Mouse (Mus musculus): Measurements from ENCODE around the gene Cep170.

The Cep170 gene

DNA sequence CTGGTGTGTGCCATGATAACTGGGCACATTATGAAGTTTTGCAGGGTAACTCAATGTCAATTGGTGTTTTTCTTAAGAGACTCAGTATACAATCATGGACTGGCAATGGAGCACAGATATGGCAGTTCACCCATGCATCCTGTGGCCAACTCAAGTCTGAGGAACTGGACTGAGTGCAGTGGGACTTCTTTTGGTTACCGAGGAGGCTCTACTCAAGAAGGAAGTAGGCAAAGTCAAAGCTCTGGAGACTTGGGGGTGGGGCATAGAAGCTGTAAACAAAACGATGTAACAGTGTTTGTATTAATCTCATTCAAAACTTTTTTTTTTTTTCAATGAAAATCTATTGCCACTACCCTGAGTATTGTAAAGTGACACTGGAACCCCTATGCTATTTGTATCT is 83.3 kb downstream of the Cep170 start:
- no peak for DNase-seq

DNA sequence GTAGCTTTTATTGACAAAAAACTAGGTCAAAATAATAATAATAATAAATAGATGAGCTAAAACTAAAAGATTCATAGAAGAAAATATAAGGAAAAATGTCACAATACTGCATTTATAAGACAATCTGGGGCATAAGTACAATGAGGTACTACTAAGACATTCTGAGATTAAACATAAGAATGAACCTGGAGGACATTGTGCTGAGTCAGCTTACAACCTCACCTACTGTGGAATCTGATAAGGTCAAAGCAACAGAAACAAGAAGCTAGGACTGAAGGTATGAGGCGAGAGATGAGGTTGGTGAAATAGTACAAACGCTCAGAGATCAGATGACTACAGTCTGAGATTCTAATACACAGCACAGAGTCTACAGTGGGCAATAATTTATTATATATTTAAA is 86.5 kb downstream of the Cep170 start:
- no peak for DNase-seq

DNA sequence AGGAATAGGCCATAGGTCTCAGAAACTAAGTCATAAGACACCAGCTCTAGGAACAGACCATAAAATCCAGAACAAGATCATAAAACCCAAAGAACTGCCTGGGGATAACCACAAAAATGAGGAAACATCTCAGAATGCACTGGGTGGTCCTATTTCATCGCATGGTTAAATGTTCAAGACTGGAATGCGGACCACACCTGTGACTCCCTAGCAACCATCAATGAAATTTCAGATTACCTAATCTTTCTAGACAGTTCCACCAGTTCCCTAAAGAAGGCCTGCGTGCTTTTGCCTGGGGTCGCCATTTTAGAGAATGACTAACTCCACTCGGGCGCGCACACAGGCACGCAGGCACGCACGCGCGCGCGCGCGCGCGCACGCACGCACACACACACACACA is 89.1 kb downstream of the Cep170 start:
- no peak for DNase-seq

DNA sequence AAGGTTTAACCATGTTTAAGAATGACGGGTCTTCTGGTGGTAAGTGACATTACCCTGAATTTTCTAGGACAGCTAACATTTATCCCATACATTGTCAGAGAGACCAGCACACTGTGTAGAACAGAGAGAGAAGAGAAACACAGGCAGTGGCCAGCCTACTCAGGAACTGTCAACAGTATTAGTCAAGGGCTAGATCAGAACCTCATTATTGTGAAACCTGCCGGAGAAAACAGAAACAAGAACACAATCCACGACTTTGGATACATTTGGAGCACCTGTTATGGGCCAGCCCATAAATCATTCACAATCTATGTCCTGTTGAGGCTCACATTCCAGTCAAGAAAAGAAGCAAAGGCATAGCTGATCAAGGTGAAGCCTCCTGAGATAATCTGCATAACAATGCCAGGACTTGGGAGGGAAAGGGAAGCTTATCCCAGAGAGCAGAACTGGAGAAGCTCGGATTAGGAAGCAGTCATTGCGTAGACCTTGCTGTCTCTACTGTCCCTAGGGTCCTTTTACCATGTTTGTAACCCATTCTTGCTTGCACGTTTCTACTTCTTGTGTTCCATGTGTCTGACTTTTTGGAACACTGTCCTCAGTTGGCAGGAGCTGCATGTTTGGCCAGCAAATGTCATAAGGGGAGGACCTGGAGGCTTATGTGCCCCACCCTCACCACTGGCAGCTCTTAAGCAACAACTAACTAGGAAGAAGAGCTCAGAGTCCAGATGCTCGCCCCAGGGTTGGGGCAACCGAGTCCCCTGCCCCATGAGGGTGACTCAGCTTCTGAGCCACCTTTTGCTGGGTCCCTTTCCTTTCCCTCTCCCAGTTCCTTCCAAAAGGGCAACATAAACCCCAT is 89.8 kb downstream of the Cep170 start:
- DNase-seq, result no peak

DNA sequence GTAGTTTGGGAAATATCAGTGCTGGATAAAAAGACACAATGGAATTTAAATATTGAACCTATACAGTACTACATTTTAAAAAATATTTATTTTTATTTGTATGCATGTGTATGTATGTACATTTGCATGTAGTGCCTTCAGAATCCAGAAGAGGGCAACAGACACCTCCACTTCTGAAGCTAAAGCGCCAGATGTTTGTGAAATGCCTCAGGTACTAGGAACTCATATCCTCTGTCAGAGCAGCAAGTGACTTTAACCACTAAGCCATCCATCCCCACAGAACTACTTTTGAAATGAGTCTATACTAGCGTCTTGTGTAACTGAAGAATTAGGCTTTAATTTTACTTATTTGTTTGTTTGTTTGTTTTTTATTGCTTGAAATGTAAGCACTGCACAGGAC is 101.4 kb downstream of the Cep170 start:
- DNase-seq, result no peak

DNA sequence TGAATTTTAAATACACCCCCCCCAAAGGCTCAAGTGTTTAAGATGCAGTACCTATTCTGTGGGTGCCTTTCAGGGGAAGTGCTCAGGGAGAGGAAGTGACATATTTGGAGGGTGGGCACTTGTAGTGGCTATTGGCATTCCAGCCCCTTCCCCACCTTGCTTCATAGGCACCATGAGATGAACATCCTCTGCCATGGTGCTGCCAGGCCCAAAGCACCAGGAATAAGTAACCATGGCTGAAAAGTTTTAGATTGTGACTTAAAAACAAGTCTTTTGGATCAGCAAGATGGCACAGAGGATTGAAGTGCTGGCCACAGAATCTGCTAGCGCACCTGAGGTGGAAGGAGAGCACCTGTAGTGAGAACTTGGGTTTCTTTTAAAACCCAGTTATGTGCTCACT is 113.6 kb downstream of the Cep170 start:
- DNase-seq, result no peak

DNA sequence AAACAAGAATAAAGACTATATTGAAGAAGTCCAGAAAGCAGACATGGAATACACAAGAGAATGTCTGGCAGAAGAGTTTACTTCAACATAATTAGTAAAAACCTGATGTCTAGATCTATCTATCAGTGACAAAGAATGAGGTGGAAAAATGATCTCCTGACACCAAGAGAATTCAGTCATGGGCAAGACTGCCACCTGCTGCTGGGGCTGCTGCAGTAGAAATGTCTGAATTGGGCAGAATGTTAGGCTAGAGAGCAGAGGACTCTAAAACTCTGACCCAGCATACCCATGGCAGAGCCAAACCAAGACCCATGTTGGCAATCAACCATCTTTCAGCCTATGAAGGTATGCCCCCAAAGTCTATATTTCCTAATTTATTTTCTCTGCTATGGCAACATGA is 114.1 kb downstream of the Cep170 start:
- DNase-seq, result no peak

DNA sequence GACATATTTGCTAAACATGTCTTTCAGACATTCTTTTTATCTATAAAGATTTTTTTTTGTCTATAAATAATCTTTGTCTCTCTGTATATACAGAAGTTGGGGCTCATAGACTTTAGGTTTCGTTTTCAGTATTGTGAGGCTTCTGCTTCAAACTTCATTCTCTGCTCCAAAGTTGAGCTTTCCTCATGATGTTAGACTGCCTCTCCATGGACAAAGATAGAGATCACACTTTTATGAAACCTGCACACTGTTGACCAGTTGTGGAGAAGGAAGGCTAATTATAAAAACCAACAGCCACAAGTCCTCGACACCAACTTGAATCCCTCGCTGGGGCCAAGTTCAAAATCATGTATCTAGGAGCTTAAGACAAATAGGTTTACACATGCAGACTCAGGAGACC is 115.2 kb downstream of the Cep170 start:
- DNase-seq, result no peak

DNA sequence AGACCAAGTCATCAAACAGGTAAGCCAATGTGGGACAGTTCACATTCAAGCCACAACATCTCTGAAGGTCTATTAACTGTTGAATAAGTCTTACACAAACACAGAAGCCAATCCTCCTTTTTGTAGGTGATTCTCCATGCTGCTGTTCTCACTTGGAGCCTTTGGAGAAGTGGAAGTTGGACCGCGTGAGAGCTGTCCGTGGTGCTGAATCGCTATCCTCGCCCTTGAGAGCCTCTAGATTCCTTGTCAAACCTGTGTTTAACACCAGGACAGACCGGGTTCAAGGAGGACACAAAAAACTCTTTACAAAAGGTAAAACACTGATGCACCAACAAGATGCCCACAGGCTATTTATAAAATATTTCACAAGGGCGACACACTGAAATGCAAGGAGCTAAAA is 116.8 kb downstream of the Cep170 start:
- peak; percentile 54 for DNase-seq

DNA sequence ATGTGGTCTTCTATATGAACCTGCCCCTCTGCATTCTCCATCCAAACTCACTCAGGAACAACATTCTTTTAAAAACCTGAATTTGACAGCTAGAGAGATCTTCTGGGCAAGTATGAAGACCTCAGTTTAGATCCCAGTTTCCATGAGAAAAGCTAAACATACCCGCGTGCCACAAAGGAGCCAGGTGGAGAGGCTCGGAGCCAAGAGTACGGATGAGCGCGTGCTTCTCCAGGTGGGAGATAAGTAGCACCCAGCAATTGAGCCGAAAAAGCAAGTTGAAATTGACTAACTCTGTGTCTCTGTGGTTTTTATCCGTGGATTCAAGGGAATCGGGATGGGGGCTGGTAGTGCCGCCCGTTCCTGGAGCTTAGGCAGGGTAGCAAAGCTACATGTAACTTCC is 122.8 kb downstream of the Cep170 start:
- DNase-seq, result no peak

DNA sequence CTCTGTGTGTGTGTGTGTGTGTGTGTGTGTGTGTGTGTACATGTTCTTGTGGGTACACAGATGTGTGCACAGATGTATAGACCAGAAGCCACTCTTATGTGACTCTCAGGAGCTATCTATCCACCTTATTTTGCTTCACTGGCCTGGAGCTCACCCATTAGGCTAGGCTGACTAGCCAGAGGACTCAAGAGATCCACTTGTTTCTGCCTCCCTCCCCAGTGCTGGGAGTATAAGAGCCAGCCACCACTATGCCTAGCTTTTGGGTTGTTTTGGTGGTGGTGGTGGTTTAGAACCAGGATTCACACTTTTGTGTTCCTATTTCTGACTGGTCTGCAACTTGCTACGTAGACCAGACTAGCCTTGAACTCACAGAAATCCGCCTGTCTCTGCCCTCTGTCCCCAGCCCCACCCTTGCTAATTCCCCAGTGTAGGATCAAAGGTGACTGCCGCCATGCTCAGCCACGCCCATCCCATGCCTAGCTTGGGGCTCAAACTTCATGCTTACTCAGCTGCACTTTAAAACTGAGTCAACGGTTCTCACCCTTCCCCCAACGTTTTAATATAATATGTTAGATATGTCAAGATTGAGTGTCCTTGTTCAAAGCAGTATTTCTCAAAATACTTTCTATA is 125.5 kb downstream of the Cep170 start:
- no peak for DNase-seq

Measured in liver (tissue).